In the genomic region with DNA sequence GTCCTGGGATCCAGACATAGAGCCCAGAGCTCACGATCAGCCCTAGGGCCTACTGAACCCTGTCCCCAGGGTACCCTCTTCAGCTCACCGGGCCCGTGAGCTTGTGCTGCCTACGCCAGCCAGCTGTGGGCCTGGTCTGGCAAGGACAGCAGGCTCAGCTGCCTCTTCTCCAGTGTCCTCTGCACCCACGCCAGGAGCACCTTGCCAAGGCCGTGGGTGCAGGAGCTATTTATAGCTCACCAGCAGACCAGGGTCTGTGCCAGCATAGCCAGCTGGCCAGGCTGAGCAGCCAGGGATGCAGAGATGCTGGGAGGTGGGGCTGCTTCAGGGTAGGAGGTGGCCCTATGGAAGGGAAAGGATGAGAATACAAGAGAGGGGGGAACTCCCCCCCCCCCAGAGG, we compare ENCODE assay signal across 9 mouse cellular contexts. TPM values are rescaled to one million over a fixed set of nuclear protein-coding genes. Genes with fewer than 3 reads are reported as not detected.
DNase-seq lines count a peak whose midpoint lies in the region; ATAC-seq and TF ChIP-seq lines count a peak whose summit lies in the region.
"Had no signal": no experiment of that assay in that cellular context is flagged by ENCODE, and none has a peak within 500 bp of the region (broad histone marks: within the 10 kb centered on the region; RNA-seq: fewer than 3 reads in every experiment).

No protein-coding gene starts in this region.

- TF ChIP-seq EP300 in heart, adult 2 months (IDR thresholded peaks at IDR 0.05; ENCODE audit: insufficient read depth, low read depth, low read length): peak; percentile 97
- TF ChIP-seq EP300 in lung, postnatal 0 days (IDR thresholded peaks at IDR 0.05): no peak

- no peak for DNase-seq in forebrain, embryonic 10.5 days (ENCODE audit: extremely low spot score, low spot score)
- DNase-seq in forebrain, embryonic 11.5 days (ENCODE audit: low spot score): no peak
- peak; percentile 78 to 89 for DNase-seq in heart, adult 2 months
- no peak for DNase-seq in kidney, postnatal 0 days (ENCODE audit: low spot score)
- no peak for DNase-seq in lung, postnatal 0 days (ENCODE audit: low spot score)
- DNase-seq in B cell, adult 2 months: no peak

- H3K4me2 ChIP-seq in forebrain, embryonic 11.5 days (ENCODE audit: low read depth, low read length, severe bottlenecking): no peak overlapping the region
- no peak overlapping the region for H3K4me2 ChIP-seq in embryonic facial prominence, embryonic 12.5 days (replicated peaks)
- H3K4me2 ChIP-seq in kidney, postnatal 0 days (ENCODE audit: low read length): no peak overlapping the region
- H3K4me2 ChIP-seq in lung, postnatal 0 days (replicated peaks; ENCODE audit: low read depth, low read length): no peak overlapping the region
- H3K4me2 ChIP-seq in stomach, embryonic 15.5 days: no peak overlapping the region

- H3K79me2 ChIP-seq in heart, adult 2 months (replicated peaks; ENCODE audit: control insufficient read depth, insufficient read depth, low read length): peaks cover 6% of the 10 kb centered on the region

- ATAC-seq in forebrain, embryonic 11.5 days (replicated peaks; ENCODE audit: low FRiP score): no peak
- no peak for ATAC-seq in embryonic facial prominence, embryonic 12.5 days (ENCODE audit: insufficient number of reproducible peaks, insufficient read depth, low FRiP score, low TSS enrichment)
- no peak; the same call in 1 of the 2 replicates for ATAC-seq in kidney, postnatal 0 days (replicated peaks; ENCODE audit: low FRiP score, low read depth)
- peak; percentile 31 for ATAC-seq in lung, postnatal 0 days
- ATAC-seq in stomach, embryonic 15.5 days (ENCODE audit: insufficient read depth, low FRiP score, low read depth): 0 out of 2 replicates have a peak, but pooled peaks have one; percentile 32

- intact Hi-C loops in heart, adult 2 months (cut with DNase I): no loop called here

- H3K4me1 ChIP-seq in forebrain, embryonic 10.5 days: peaks cover 35% of the 10 kb centered on the region
- peaks cover 5% of the 10 kb centered on the region for H3K4me1 ChIP-seq in forebrain, embryonic 11.5 days (replicated peaks; ENCODE audit: control insufficient read depth, insufficient read depth, low read length)
- H3K4me1 ChIP-seq in embryonic facial prominence, embryonic 12.5 days: peaks cover 27% of the 10 kb centered on the region
- H3K4me1 ChIP-seq in heart, adult 2 months (ENCODE audit: control insufficient read depth, insufficient read depth, low read length): peaks cover 45% of the 10 kb centered on the region
- peaks cover 30% of the 10 kb centered on the region for H3K4me1 ChIP-seq in kidney, postnatal 0 days (replicated peaks; ENCODE audit: insufficient read depth, low read length)
- H3K4me1 ChIP-seq in lung, postnatal 0 days (ENCODE audit: insufficient read depth, low read depth, low read length): peaks cover 20% of the 10 kb centered on the region
- peaks cover 30% of the 10 kb centered on the region for H3K4me1 ChIP-seq in stomach, embryonic 15.5 days

- peaks cover 61% of the 10 kb centered on the region for H3K36me3 ChIP-seq in forebrain, embryonic 10.5 days (replicated peaks)
- no peaks in the 10 kb centered on the region; the same call in 1 of the 2 replicates for H3K36me3 ChIP-seq in forebrain, embryonic 11.5 days (ENCODE audit: control insufficient read depth, insufficient read depth, low read length)
- H3K36me3 ChIP-seq in embryonic facial prominence, embryonic 12.5 days: peaks cover 44% of the 10 kb centered on the region
- peaks cover 20% of the 10 kb centered on the region for H3K36me3 ChIP-seq in heart, adult 2 months (ENCODE audit: control insufficient read depth, insufficient read depth, low read length)
- H3K36me3 ChIP-seq in kidney, postnatal 0 days (ENCODE audit: insufficient read depth, low read length): peaks cover 27% of the 10 kb centered on the region
- H3K36me3 ChIP-seq in lung, postnatal 0 days (ENCODE audit: insufficient read depth, low read length): peaks cover 30% of the 10 kb centered on the region
- peaks cover 32% of the 10 kb centered on the region for H3K36me3 ChIP-seq in stomach, embryonic 15.5 days

- no peaks in the 10 kb centered on the region for H3K27me3 ChIP-seq in forebrain, embryonic 10.5 days (ENCODE audit: poor library complexity, severe bottlenecking)
- H3K27me3 ChIP-seq in forebrain, embryonic 11.5 days (ENCODE audit: control insufficient read depth, insufficient read depth, low read length): no peaks in the 10 kb centered on the region
- no peaks in the 10 kb centered on the region for H3K27me3 ChIP-seq in embryonic facial prominence, embryonic 12.5 days
- no peaks in the 10 kb centered on the region for H3K27me3 ChIP-seq in heart, adult 2 months (ENCODE audit: control insufficient read depth, insufficient read depth, low read length)
- no peaks in the 10 kb centered on the region for H3K27me3 ChIP-seq in kidney, postnatal 0 days (ENCODE audit: insufficient read depth, low read length)
- no peaks in the 10 kb centered on the region for H3K27me3 ChIP-seq in lung, postnatal 0 days (replicated peaks; ENCODE audit: insufficient read depth, low read length)
- no peaks in the 10 kb centered on the region for H3K27me3 ChIP-seq in stomach, embryonic 15.5 days (replicated peaks)

- no peaks in the 10 kb centered on the region; the same call in 1 of the 2 replicates for H3K9me3 ChIP-seq in forebrain, embryonic 10.5 days
- no peaks in the 10 kb centered on the region for H3K9me3 ChIP-seq in forebrain, embryonic 11.5 days (ENCODE audit: control insufficient read depth, low read length)
- H3K9me3 ChIP-seq in embryonic facial prominence, embryonic 12.5 days: no peaks in the 10 kb centered on the region
- H3K9me3 ChIP-seq in kidney, postnatal 0 days (replicated peaks; ENCODE audit: low read length): no peaks in the 10 kb centered on the region
- H3K9me3 ChIP-seq in lung, postnatal 0 days (ENCODE audit: low read length): no peaks in the 10 kb centered on the region
- H3K9me3 ChIP-seq in stomach, embryonic 15.5 days: no peaks in the 10 kb centered on the region
- H3K9me3 ChIP-seq: megakaryocyte, embryonic 14.5 days had no signal

- no peak for TF ChIP-seq CTCF in heart, adult 2 months (IDR thresholded peaks at IDR 0.05)
- no peak for TF ChIP-seq CTCF in kidney, postnatal 0 days (IDR thresholded peaks at IDR 0.05; ENCODE audit: low read depth)
- TF ChIP-seq CTCF in lung, postnatal 0 days (IDR thresholded peaks at IDR 0.05): no peak

- no peak overlapping the region for H3K9ac ChIP-seq in forebrain, embryonic 11.5 days (ENCODE audit: low read length)
- H3K9ac ChIP-seq in embryonic facial prominence, embryonic 12.5 days: no peak overlapping the region
- peak overlapping the region; percentile 51 for H3K9ac ChIP-seq in heart, adult 2 months (ENCODE audit: low read depth, low read length)
- H3K9ac ChIP-seq in kidney, postnatal 0 days (ENCODE audit: low read depth, low read length): no peak overlapping the region
- 0 out of 2 replicates have a peak overlapping the region, but pooled peaks have one; percentile 23 for H3K9ac ChIP-seq in lung, postnatal 0 days (replicated peaks; ENCODE audit: low read depth)
- no peak overlapping the region for H3K9ac ChIP-seq in stomach, embryonic 15.5 days

- peak overlapping the region; percentile 79; the same call in 1 of the 2 replicates for H3K27ac ChIP-seq in forebrain, embryonic 10.5 days
- H3K27ac ChIP-seq in forebrain, embryonic 11.5 days (ENCODE audit: low read depth, low read length): no peak overlapping the region
- 0 out of 2 replicates have a peak overlapping the region, but pooled peaks have one; percentile 2 for H3K27ac ChIP-seq in embryonic facial prominence, embryonic 12.5 days
- peak overlapping the region; percentile 89 for H3K27ac ChIP-seq in heart, adult 2 months
- peak overlapping the region; percentile 60; the same call in 1 of the 2 replicates for H3K27ac ChIP-seq in kidney, postnatal 0 days
- 0 out of 2 replicates have a peak overlapping the region, but pooled peaks have one; percentile 14 for H3K27ac ChIP-seq in lung, postnatal 0 days (ENCODE audit: low read length)
- 0 out of 2 replicates have a peak overlapping the region, but pooled peaks have one; percentile 21 for H3K27ac ChIP-seq in stomach, embryonic 15.5 days

- peak; percentile 48; the same call in 1 of the 2 replicates for TF ChIP-seq POLR2A in heart, adult 2 months (IDR thresholded peaks at IDR 0.05; ENCODE audit: insufficient read depth, low read depth, low read length)

- H3K4me3 ChIP-seq in forebrain, embryonic 10.5 days: no peak overlapping the region
- no peak overlapping the region for H3K4me3 ChIP-seq in forebrain, embryonic 11.5 days (ENCODE audit: low read depth, low read length)
- no peak overlapping the region for H3K4me3 ChIP-seq in embryonic facial prominence, embryonic 12.5 days
- no peak overlapping the region for H3K4me3 ChIP-seq in heart, adult 2 months
- H3K4me3 ChIP-seq in kidney, postnatal 0 days (replicated peaks; ENCODE audit: low read depth, low read length): no peak overlapping the region
- H3K4me3 ChIP-seq in lung, postnatal 0 days (ENCODE audit: low read depth, low read length): no peak overlapping the region
- H3K4me3 ChIP-seq in stomach, embryonic 15.5 days (replicated peaks): no peak overlapping the region
- H3K4me3 ChIP-seq: megakaryocyte, embryonic 14.5 days had no signal

- WGBS in forebrain, embryonic 10.5 days: 86% methylated on average over 6 of the region's 6 CpGs
- WGBS in forebrain, embryonic 11.5 days: 94% methylated on average over 6 of the region's 6 CpGs
- WGBS in embryonic facial prominence, embryonic 12.5 days: 84% methylated on average over 6 of the region's 6 CpGs
- 19% methylated on average over 6 of the region's 6 CpGs for WGBS in heart, adult 2 months
- 49% methylated on average over 6 of the region's 6 CpGs for WGBS in kidney, postnatal 0 days
- WGBS in lung, postnatal 0 days: 46% methylated on average over 6 of the region's 6 CpGs
- WGBS in stomach, embryonic 15.5 days: 59% methylated on average over 6 of the region's 6 CpGs

RNA-seq across cellular contexts. Expression of gene Hdac7, which starts 32.2 kb away (rescaled TPM):
- 21.6 and 25.3 TPM in 2 replicates for polyA plus RNA-seq in forebrain, embryonic 10.5 days (2016; fragmentation: Nextera tagmentation; extraction: Ambion mirVana)
- polyA plus RNA-seq in forebrain, embryonic 11.5 days (2014; fragmentation: Nextera tagmentation; extraction: Ambion mirVana): 23.9 and 26.4 TPM in 2 replicates
- polyA plus RNA-seq in embryonic facial prominence, embryonic 12.5 days (2016; fragmentation: Nextera tagmentation; extraction: Ambion mirVana): 33.5 and 38.8 TPM in 2 replicates
- 10 to 100 TPM; 23.7 to 25.7 TPM for total RNA-seq in heart, adult 2 months (2021)
- polyA plus RNA-seq in heart, adult 2 months (2012; rRNA removed): 54.9 and 61.8 TPM in 2 replicates
- 24.5 and 24.7 TPM in 2 replicates for polyA plus RNA-seq in kidney, postnatal 0 days (2015; fragmentation: Nextera tagmentation; extraction: Ambion mirVana)
- 43.2 and 52.1 TPM in 2 replicates for polyA plus RNA-seq in lung, postnatal 0 days (2015; fragmentation: Nextera tagmentation; extraction: Ambion mirVana)
- 22.1 and 23.6 TPM in 2 replicates for polyA plus RNA-seq in stomach, embryonic 15.5 days (2015; fragmentation: Nextera tagmentation; extraction: Ambion mirVana)

RNA-seq across cellular contexts. Expression of gene Slc48a1, which starts 33.8 kb away (rescaled TPM):
- 28.7 and 32.2 TPM in 2 replicates for polyA plus RNA-seq in forebrain, embryonic 10.5 days (2016; fragmentation: Nextera tagmentation; extraction: Ambion mirVana)
- 32.1 and 32.9 TPM in 2 replicates for polyA plus RNA-seq in forebrain, embryonic 11.5 days (2014; fragmentation: Nextera tagmentation; extraction: Ambion mirVana)
- polyA plus RNA-seq in embryonic facial prominence, embryonic 12.5 days (2016; fragmentation: Nextera tagmentation; extraction: Ambion mirVana): 29.4 and 32.6 TPM in 2 replicates
- 10 to 100 TPM; 72.7 to 73.0 TPM for total RNA-seq in heart, adult 2 months (2021)
- 82.8 and 85.3 TPM in 2 replicates for polyA plus RNA-seq in heart, adult 2 months (2012; rRNA removed)
- polyA plus RNA-seq in kidney, postnatal 0 days (2015; fragmentation: Nextera tagmentation; extraction: Ambion mirVana): 86.9 and 108 TPM in 2 replicates
- polyA plus RNA-seq in lung, postnatal 0 days (2015; fragmentation: Nextera tagmentation; extraction: Ambion mirVana): 69.5 and 75.7 TPM in 2 replicates
- polyA plus RNA-seq in stomach, embryonic 15.5 days (2015; fragmentation: Nextera tagmentation; extraction: Ambion mirVana): 29.6 and 41.9 TPM in 2 replicates

RNA-seq across cellular contexts. Expression of gene Rapgef3, which starts 44.4 kb away (rescaled TPM):
- polyA plus RNA-seq in forebrain, embryonic 10.5 days (2016; fragmentation: Nextera tagmentation; extraction: Ambion mirVana): 5.4 and 6.3 TPM in 2 replicates
- 4.8 and 5.5 TPM in 2 replicates for polyA plus RNA-seq in forebrain, embryonic 11.5 days (2014; fragmentation: Nextera tagmentation; extraction: Ambion mirVana)
- 10.5 and 10.8 TPM in 2 replicates for polyA plus RNA-seq in embryonic facial prominence, embryonic 12.5 days (2016; fragmentation: Nextera tagmentation; extraction: Ambion mirVana)
- 10 to 100 TPM; 21.5 to 27.9 TPM for total RNA-seq in heart, adult 2 months (2021)
- 44.4 and 57.0 TPM in 2 replicates for polyA plus RNA-seq in heart, adult 2 months (2012; rRNA removed)
- 27.5 and 29.2 TPM in 2 replicates for polyA plus RNA-seq in kidney, postnatal 0 days (2015; fragmentation: Nextera tagmentation; extraction: Ambion mirVana)
- polyA plus RNA-seq in lung, postnatal 0 days (2015; fragmentation: Nextera tagmentation; extraction: Ambion mirVana): 18.7 and 25.5 TPM in 2 replicates
- polyA plus RNA-seq in stomach, embryonic 15.5 days (2015; fragmentation: Nextera tagmentation; extraction: Ambion mirVana): 9.0 and 10.0 TPM in 2 replicates

Comparison
In these comparisons a context has a peak if more than half of its experiments do, and no peak if none do; other contexts are left out.
1. DNase-seq: peak in heart, adult 2 months (2 of 2); none in forebrain, embryonic 10.5 days (single experiment), forebrain, embryonic 11.5 days (single experiment), kidney, postnatal 0 days (single experiment), lung, postnatal 0 days (single experiment) and B cell, adult 2 months (0 of 2).
2. ATAC-seq: peak in lung, postnatal 0 days (single experiment) and stomach, embryonic 15.5 days (single experiment); none in forebrain, embryonic 11.5 days (single experiment), embryonic facial prominence, embryonic 12.5 days (single experiment) and kidney, postnatal 0 days (single experiment).
3. H3K9ac ChIP-seq: peak in heart, adult 2 months (single experiment) and lung, postnatal 0 days (single experiment); none in forebrain, embryonic 11.5 days (single experiment), embryonic facial prominence, embryonic 12.5 days (single experiment), kidney, postnatal 0 days (single experiment) and stomach, embryonic 15.5 days (single experiment).